Mouse (Mus musculus): ENCODE data around the gene Hoxb8.
A peak's percentile ranks its signal among the peaks of the same experiment; 100 is the strongest.

The Hoxb8 gene

DNA sequence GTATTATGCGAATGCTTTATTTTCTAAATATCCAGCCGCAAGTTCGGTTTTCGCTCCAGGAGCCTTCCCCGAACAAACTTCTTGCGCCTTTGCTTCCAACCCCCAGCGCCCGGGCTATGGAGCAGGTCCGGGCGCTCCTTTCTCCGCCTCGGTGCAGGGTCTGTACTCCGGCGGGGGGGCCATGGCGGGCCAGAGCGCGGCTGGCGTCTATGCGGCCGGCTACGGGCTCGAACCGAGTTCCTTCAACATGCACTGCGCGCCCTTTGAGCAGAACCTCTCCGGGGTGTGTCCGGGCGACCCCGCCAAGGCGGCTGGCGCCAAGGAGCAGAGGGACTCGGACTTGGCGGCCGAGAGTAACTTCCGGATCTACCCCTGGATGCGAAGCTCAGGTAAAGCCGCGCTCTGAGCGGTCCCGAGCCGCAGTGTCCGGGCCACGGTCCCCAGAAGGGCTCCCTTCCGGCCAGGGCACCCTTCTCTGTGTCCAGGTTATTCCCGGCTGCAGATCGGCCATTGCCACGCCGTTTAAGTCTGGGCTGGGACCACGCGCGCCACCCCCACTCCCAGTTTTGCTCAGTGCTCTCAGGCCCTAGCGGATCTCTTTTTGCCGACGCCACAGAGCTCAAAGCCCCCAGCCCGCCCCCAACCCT, 5.2 kb downstream of the Hoxb8 start:
- peaks cover 52% of the 10 kb centered on the region for H3K4me1 ChIP-seq (replicated peaks; ENCODE audit: low read depth, low read length)
- no peaks in the 10 kb centered on the region for H3K9me3 ChIP-seq (ENCODE audit: low read length)
- peak overlapping the region; percentile 74 for H3K4me3 ChIP-seq (replicated peaks; ENCODE audit: low read length)
- no peak for TF ChIP-seq POU5F1 (IDR thresholded peaks at IDR 0.05; ENCODE audit: borderline replicate concordance, low read length)
- TF ChIP-seq NANOG (IDR thresholded peaks at IDR 0.05; ENCODE audit: borderline replicate concordance, low read length), result no peak
- TF ChIP-seq CTCF (conservative IDR thresholded peaks at IDR 0.05; ENCODE audit: low read length), result no peak
- H3K36me3 ChIP-seq (ENCODE audit: insufficient read depth, low read length), result no peaks in the 10 kb centered on the region
- peaks cover 97% of the 10 kb centered on the region for H3K27me3 ChIP-seq (ENCODE audit: insufficient read depth, low read length)

GRCm38 (mm10) chr11:96287411-96287810, 5.7 kb downstream of the Hoxb8 start:
- no peaks in the 10 kb centered on the region for H3K9me3 ChIP-seq (ENCODE audit: low read length)
- H3K27me3 ChIP-seq (ENCODE audit: insufficient read depth, low read length), result peaks cover 97% of the 10 kb centered on the region
- peaks cover 51% of the 10 kb centered on the region for H3K4me1 ChIP-seq (replicated peaks; ENCODE audit: low read depth, low read length)
- H3K4me3 ChIP-seq (replicated peaks; ENCODE audit: low read length), result peak overlapping the region; percentile 74
- no peaks in the 10 kb centered on the region for H3K36me3 ChIP-seq (ENCODE audit: insufficient read depth, low read length)
- TF ChIP-seq NANOG (IDR thresholded peaks at IDR 0.05; ENCODE audit: borderline replicate concordance, low read length) (no peak), CTCF (conservative IDR thresholded peaks at IDR 0.05; ENCODE audit: low read length) (no peak), POU5F1 (IDR thresholded peaks at IDR 0.05; ENCODE audit: borderline replicate concordance, low read length) (no peak)

- H3K27me3 ChIP-seq (ENCODE audit: insufficient read depth, low read length), result peaks cover 97% of the 10 kb centered on the region
- TF ChIP-seq NANOG (IDR thresholded peaks at IDR 0.05; ENCODE audit: borderline replicate concordance, low read length), result no peak
- no peak for TF ChIP-seq POU5F1 (IDR thresholded peaks at IDR 0.05; ENCODE audit: borderline replicate concordance, low read length)
- no peak for TF ChIP-seq CTCF (conservative IDR thresholded peaks at IDR 0.05; ENCODE audit: low read length)
- H3K4me1 ChIP-seq (replicated peaks; ENCODE audit: low read depth, low read length), result peaks cover 52% of the 10 kb centered on the region
- H3K4me3 ChIP-seq (replicated peaks; ENCODE audit: low read length), result no peak overlapping the region
- no peaks in the 10 kb centered on the region for H3K9me3 ChIP-seq (ENCODE audit: low read length)
- no peaks in the 10 kb centered on the region for H3K36me3 ChIP-seq (ENCODE audit: insufficient read depth, low read length)
Measured at GRCm38 (mm10) chr11:96288455-96289221, 6.9 kb downstream of the Hoxb8 start.

DNA sequence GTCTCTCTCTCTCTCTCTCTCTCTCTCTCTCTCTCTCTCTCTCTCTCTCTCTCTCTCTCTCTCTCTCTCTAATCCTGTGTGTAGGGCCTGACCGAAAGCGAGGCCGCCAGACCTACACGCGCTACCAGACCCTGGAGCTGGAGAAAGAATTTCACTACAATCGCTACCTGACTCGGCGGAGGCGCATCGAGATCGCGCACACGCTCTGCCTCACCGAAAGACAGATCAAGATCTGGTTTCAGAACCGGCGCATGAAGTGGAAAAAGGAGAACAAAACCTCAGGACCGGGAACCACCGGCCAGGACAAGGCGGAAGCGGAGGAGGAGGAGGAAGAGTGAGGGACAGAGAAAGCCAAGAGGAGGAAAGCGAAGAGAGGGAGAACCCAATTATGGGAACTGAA, 7.6 kb downstream of the Hoxb8 start:
- Histone ChIP-seq H3K4me3 (replicated peaks; ENCODE audit: low read length) (no peak overlapping the region), H3K4me1 (replicated peaks; ENCODE audit: low read depth, low read length) (peaks cover 51% of the 10 kb centered on the region), H3K27me3 (ENCODE audit: insufficient read depth, low read length) (peaks cover 98% of the 10 kb centered on the region), H3K36me3 (ENCODE audit: insufficient read depth, low read length) (no peaks in the 10 kb centered on the region), H3K9me3 (ENCODE audit: low read length) (no peaks in the 10 kb centered on the region)
- TF ChIP-seq CTCF (conservative IDR thresholded peaks at IDR 0.05; ENCODE audit: low read length), result no peak
- no peak for TF ChIP-seq POU5F1 (IDR thresholded peaks at IDR 0.05; ENCODE audit: borderline replicate concordance, low read length)
- TF ChIP-seq NANOG (IDR thresholded peaks at IDR 0.05; ENCODE audit: borderline replicate concordance, low read length), result no peak

DNA sequence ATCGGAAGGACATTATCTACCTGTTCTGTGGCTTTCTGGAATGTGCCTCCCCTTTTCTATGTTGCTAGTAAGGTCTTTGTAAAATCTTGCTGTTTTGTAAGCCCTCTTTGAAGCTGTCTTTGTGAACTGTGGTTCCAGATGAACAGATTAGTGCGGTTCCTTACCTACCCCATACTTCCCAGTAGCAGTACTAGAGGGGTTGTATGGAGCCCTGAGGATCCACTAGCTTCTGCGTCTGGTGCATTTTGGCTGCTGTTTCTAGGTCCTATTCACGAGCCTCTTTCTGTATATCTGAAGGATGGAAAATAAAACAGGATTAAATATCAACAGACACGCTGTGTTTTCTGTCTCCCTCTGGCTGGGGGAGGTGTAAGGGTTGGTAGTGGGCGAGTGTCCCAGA, 8.1 kb downstream of the Hoxb8 start:
- peaks cover 52% of the 10 kb centered on the region for H3K4me1 ChIP-seq (replicated peaks; ENCODE audit: low read depth, low read length)
- H3K27me3 ChIP-seq (ENCODE audit: insufficient read depth, low read length), result peaks cover 98% of the 10 kb centered on the region
- H3K9me3 ChIP-seq (ENCODE audit: low read length), result no peaks in the 10 kb centered on the region
- no peak overlapping the region for H3K4me3 ChIP-seq (replicated peaks; ENCODE audit: low read length)
- TF ChIP-seq CTCF (conservative IDR thresholded peaks at IDR 0.05; ENCODE audit: low read length), result no peak
- no peak for TF ChIP-seq POU5F1 (IDR thresholded peaks at IDR 0.05; ENCODE audit: borderline replicate concordance, low read length)
- no peak for TF ChIP-seq NANOG (IDR thresholded peaks at IDR 0.05; ENCODE audit: borderline replicate concordance, low read length)
- no peaks in the 10 kb centered on the region for H3K36me3 ChIP-seq (ENCODE audit: insufficient read depth, low read length)

GRCm38 (mm10) chr11:96290705-96291355, 9.1 kb downstream of the Hoxb8 start:
- Histone ChIP-seq H3K9me3 (ENCODE audit: low read length) (no peaks in the 10 kb centered on the region), H3K4me1 (replicated peaks; ENCODE audit: low read depth, low read length) (peaks cover 59% of the 10 kb centered on the region), H3K4me3 (replicated peaks; ENCODE audit: low read length) (no peak overlapping the region), H3K36me3 (ENCODE audit: insufficient read depth, low read length) (no peaks in the 10 kb centered on the region), H3K27me3 (ENCODE audit: insufficient read depth, low read length) (peaks cover 99% of the 10 kb centered on the region)
- no peak for TF ChIP-seq NANOG (IDR thresholded peaks at IDR 0.05; ENCODE audit: borderline replicate concordance, low read length)

GRCm38 (mm10) chr11:96291681-96292564, 10.2 kb downstream of the Hoxb8 start, which contains the start of gene Hoxb6:
Hoxb6 (plus strand) TSS chr11:96292476.
- Histone ChIP-seq H3K4me3 (replicated peaks; ENCODE audit: low read length) (peak within 1 kb of the TSS; percentile 13; the same call in 1 of the 2 replicates), H3K36me3 (ENCODE audit: insufficient read depth, low read length) (no peaks in the 10 kb centered on the region), H3K27me3 (ENCODE audit: insufficient read depth, low read length) (peaks cover 99% of the 10 kb centered on the region), H3K9me3 (ENCODE audit: low read length) (no peaks in the 10 kb centered on the region), H3K4me1 (replicated peaks; ENCODE audit: low read depth, low read length) (peaks cover 52% of the 10 kb centered on the region)
- TF ChIP-seq CTCF (conservative IDR thresholded peaks at IDR 0.05; ENCODE audit: low read length) (no peak), POU5F1 (IDR thresholded peaks at IDR 0.05; ENCODE audit: borderline replicate concordance, low read length) (no peak), NANOG (IDR thresholded peaks at IDR 0.05; ENCODE audit: borderline replicate concordance, low read length) (no peak)
